Mouse (Mus musculus) forebrain, postnatal 0 days (tissue): Measurements from ENCODE around the gene Endog. TPM values are rescaled to one million over a fixed set of nuclear protein-coding genes. Genes with fewer than 3 reads are reported as not detected.

Source experiments
- ATAC-seq: fragments of 200-750 bp; cut with Nextera tagmentation; 2 replicates; pipeline ENCODE4 v1.8.0; 2017; ENCODE audit warnings: mild to moderate bottlenecking, moderate library complexity
- DNase-seq: peaks from one replicate; pipeline ENCODE4 v3.0.0-alpha.2; 2015
- H3K27ac ChIP-seq: fragments of 300-500 bp; sonication (generic); 2 replicates; pipeline ENCODE4 v1.5.1; 2014; ENCODE audit warnings: low read depth, mild to moderate bottlenecking, antibody characterized with exemption, low read length, moderate library complexity, mixed read lengths
- H3K27me3 ChIP-seq: fragments of 300-500 bp; sonication (generic); 2 replicates; pipeline ENCODE4 v1.6.1; 2014; ENCODE audit warnings: mild to moderate bottlenecking, low read length, mixed read lengths; ENCODE audit not compliant: insufficient read depth
- H3K36me3 ChIP-seq: fragments of 300-500 bp; sonication (generic); 2 replicates; pipeline ENCODE4 v1.6.1; 2014; ENCODE audit warnings: mild to moderate bottlenecking, moderate library complexity; ENCODE audit not compliant: insufficient read depth
- H3K4me1 ChIP-seq: fragments of 300-500 bp; sonication (generic); 2 replicates; pipeline ENCODE4 v1.6.1; 2014; ENCODE audit warnings: antibody characterized with exemption; ENCODE audit not compliant: insufficient read depth
- H3K4me2 ChIP-seq: fragments of 300-500 bp; sonication (generic); 2 replicates; pipeline ENCODE4 v1.6.1; 2014; ENCODE audit warnings: low read depth, mild to moderate bottlenecking, moderate library complexity
- H3K4me3 ChIP-seq: fragments of 300-500 bp; sonication (generic); 2 replicates; pipeline ENCODE4 v1.5.1; 2014; ENCODE audit warnings: low read depth, low read length, mixed read lengths
- H3K9ac ChIP-seq: fragments of 300-500 bp; sonication (generic); 2 replicates; pipeline ENCODE4 v1.6.1; 2014; ENCODE audit warnings: mild to moderate bottlenecking
- H3K9me3 ChIP-seq: fragments of 300-500 bp; sonication (generic); 2 replicates; pipeline ENCODE4 v1.6.1; 2016; ENCODE audit warnings: low read length
- CTCF ChIP-seq: sonication (generic); IDR thresholded peaks from 2 replicates; pipeline ENCODE4 v1.5.1; 2016; ENCODE audit warnings: antibody characterized with exemption, control low read depth, low read depth
- WGBS: fragments of 180-500 bp; shearing (Covaris S2); extraction: QIAGEN DNeasy Blood & Tissue Kit; methylation state at CpG from one replicate; pipeline ENCODE4 v1.1.7; 2014; 5-methylcytosine and 5-hydroxymethylcytosine counted together
- polyA plus RNA-seq: library from polyadenylated mRNA; unstranded; fragments of >200 nt; fragmentation: Nextera tagmentation; extraction: Ambion mirVana; gene quantifications from 2 replicates; pipeline ENCODE4 v1.2.1, GENCODE M21; 2015
- total RNA-seq: library from RNA; depleted of rRNA; stranded (reverse); fragments of >200 nt; gene quantifications from 2 replicates; pipeline ENCODE4 v1.2.3, GENCODE M21; 2014

The Endog gene
- total and polyA plus RNA-seq, 2 experiments from 2014 or later = 31.1 to 37.1 TPM

DNA sequence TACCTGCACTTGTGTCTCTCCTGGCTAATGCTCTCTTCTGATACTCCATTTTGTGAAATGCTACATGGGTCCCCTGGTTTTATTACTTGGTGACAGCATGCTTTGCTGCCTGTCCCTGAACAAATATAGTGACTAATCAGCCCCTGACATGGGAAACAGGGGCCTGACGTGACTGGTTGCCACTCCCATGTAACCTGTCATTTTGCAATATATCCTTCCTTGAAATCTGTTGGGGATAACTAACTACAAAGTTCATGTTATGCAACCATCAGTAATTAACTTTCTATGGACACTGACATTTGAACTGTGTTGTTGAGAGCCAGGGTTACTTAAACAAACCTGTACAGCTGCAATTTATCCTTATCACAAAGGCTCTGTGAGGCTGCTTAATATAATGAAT lies 28.7 kb downstream of the Endog start:
- H3K27ac ChIP-seq = no peak overlapping the region
- no peak overlapping the region for H3K4me2 ChIP-seq
- TF ChIP-seq CTCF = no peak
- no peaks in the 10 kb centered on the region for H3K9me3 ChIP-seq
- no peaks in the 10 kb centered on the region for H3K36me3 ChIP-seq
- H3K9ac ChIP-seq = no peak overlapping the region
- peaks cover 4% of the 10 kb centered on the region; the same call in 1 of the 2 replicates for H3K4me1 ChIP-seq
- DNase-seq = no peak
- no peak overlapping the region for H3K4me3 ChIP-seq
- no peak for ATAC-seq
- no peaks in the 10 kb centered on the region for H3K27me3 ChIP-seq
- WGBS = 83% methylated on average over 1 of the region's 1 CpGs

DNA sequence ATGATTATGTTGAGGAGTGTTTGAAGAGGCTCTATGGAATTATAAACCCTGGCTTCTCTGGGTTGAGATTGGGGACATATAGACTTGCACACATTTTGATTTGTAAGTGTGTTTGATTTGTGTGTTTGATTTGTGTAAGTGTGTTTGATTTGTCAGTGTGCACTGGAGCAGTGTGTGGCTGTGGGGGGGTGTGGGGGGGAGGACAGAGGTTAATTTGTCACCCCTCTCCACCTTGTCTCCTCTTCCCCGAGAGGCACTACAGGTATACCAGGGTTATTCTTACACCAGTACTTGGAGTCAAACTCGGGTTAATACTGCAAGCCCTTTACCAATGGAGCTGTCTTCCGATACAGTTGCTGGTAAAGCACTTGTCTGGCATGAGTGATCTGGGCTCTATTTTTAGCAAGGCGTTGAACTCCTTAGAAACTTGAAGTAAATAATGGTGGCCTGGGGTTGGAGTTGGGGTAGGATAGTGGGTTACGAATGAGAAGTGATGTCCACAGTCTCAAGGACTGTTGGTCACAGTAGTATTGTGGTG lies 29.2 kb downstream of the Endog start:
- DNase-seq = no peak
- no peak for TF ChIP-seq CTCF
- Histone ChIP-seq H3K9ac (no peak overlapping the region), H3K4me1 (peaks cover 4% of the 10 kb centered on the region; the same call in 1 of the 2 replicates), H3K9me3 (no peaks in the 10 kb centered on the region), H3K27me3 (no peaks in the 10 kb centered on the region), H3K36me3 (no peaks in the 10 kb centered on the region), H3K4me2 (no peak overlapping the region), H3K27ac (no peak overlapping the region), H3K4me3 (no peak overlapping the region)
- ATAC-seq = no peak
- WGBS = 81% methylated on average over 5 of the region's 5 CpGs

DNA sequence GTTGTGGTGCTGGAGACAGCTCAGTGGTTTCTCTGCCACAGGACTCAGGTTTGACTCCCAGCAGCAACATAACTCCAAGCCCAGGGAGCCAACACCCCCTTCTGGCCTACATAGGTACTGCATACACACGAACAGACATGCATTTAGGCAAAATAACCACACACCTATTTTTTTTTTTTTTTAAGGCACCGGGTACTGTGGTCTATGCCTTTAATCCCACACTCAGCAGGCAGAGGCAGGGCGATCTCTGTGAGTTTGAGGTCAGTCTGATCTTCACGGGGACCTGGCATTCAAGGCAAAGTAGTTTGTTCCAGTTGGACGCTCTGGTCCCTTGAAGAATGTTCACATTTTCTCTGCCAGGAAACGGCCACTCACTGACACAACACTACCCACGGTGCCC lies 32.1 kb downstream of the Endog start:
- TF ChIP-seq CTCF = peak; percentile 53
- Histone ChIP-seq H3K4me2 (no peak overlapping the region), H3K36me3 (no peaks in the 10 kb centered on the region), H3K4me3 (no peak overlapping the region), H3K9me3 (no peaks in the 10 kb centered on the region), H3K27ac (no peak overlapping the region), H3K27me3 (no peaks in the 10 kb centered on the region), H3K4me1 (peaks cover 8% of the 10 kb centered on the region; the same call in 1 of the 2 replicates), H3K9ac (no peak overlapping the region)
- 80% methylated on average over 7 of the region's 7 CpGs for WGBS
- ATAC-seq (no peak), DNase-seq (peak; percentile 10)

DNA sequence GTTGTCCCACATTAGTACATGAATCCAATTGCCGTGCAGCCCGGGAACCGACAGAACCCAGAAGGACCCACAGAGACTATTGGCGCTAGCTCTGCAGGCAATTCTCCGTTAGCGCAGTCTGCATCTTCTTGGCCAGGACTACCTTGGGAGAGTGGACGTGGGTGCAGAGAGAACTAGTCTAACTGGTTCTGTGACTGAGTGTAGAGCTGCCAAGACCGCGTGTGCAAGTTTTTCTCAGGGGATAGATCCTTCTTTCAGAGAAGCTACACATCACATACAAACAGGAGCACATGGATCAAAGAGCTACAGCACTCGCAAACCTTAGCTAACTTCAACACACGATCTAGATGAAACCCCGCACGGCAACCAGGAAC lies 33.9 kb downstream of the Endog start:
- no peak for TF ChIP-seq CTCF
- no peaks in the 10 kb centered on the region for H3K27me3 ChIP-seq
- peak overlapping the region; percentile 63 for H3K4me3 ChIP-seq
- WGBS = 2% methylated on average over 13 of the region's 13 CpGs
- no peaks in the 10 kb centered on the region for H3K36me3 ChIP-seq
- H3K27ac ChIP-seq = peak overlapping the region; percentile 78
- DNase-seq = no peak
- ATAC-seq = peak; percentile 50
- no peaks in the 10 kb centered on the region for H3K9me3 ChIP-seq
- peaks cover 8% of the 10 kb centered on the region; the same call in 1 of the 2 replicates for H3K4me1 ChIP-seq
- peak overlapping the region; percentile 62 for H3K9ac ChIP-seq
- peak overlapping the region; percentile 83 for H3K4me2 ChIP-seq

DNA sequence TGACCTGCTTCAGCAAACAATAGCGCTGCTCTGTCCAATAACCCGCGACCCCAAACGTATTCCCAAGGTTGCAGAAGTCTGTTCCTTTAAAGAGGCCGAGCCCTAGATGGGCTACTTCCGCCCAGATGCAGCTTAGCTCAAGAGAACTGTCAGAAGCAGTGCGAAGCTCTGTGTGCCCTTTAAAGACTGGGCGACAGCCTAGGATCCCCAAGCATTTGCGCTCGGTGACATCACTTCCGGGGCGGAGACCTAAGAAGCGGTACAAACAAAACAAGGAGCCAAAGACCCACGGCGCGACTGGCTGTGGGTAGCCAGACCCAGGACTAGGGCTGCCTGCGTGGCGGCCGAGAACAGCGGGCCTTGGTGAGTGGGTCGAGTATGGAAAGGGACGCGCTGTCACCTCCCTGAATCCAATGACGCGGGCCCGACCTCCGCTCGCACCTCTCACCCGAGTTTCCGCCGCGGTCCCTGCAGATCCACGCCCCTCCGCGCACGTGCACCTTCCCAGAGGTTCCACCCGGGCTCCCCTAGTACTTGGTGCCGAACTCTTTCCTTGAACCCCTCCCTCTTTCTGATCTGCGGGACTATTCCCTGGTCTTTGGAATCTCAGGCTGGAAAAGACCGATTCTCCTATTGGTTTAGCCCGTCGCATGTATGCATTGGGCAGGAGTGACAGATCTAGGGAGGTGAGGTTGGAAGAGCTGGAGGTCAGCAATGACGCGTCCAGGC lies 34.5 kb downstream of the Endog start, which contains the start of gene Kyat1:
Gene Kyat1, minus strand, starts transcription at position 219 of the 729 bp plus-strand sequence.
- Histone ChIP-seq H3K36me3 (no peaks in the 10 kb centered on the region), H3K4me1 (peaks cover 8% of the 10 kb centered on the region; the same call in 1 of the 2 replicates), H3K27me3 (no peaks in the 10 kb centered on the region), H3K4me2 (peak within 1 kb of the TSS; percentile 83), H3K9ac (peak within 1 kb of the TSS; percentile 62), H3K27ac (peak within 1 kb of the TSS; percentile 78), H3K9me3 (no peaks in the 10 kb centered on the region), H3K4me3 (peak within 1 kb of the TSS; percentile 63)
- no peak for TF ChIP-seq CTCF
- WGBS = under 1% methylated on average over 44 of the region's 44 CpGs
- DNase-seq = peak; percentile 95
- ATAC-seq = peak; percentile 99

DNA sequence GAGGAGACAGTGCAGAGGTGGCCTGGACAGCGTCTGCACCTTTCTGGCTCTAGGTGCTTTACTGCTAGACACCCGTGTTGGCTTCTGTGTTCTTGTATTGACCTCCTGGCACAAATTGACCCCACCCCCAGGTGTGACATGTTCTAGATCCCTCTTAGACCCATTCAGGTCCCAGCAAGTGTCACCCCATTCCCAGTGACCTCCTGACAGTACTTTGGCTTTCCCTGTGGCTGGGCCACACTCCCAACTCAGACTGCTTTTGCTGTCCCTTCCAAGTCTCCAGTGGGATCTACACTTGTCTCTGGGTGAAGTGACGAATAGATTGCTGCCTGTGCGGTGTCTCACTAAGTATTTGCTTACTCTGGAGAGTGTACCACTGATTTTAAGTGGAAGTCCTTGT lies 36.1 kb downstream of the Endog start:
- H3K4me3 ChIP-seq = no peak overlapping the region
- H3K4me1 ChIP-seq = peaks cover 8% of the 10 kb centered on the region; the same call in 1 of the 2 replicates
- no peak overlapping the region for H3K4me2 ChIP-seq
- no peaks in the 10 kb centered on the region for H3K9me3 ChIP-seq
- no peaks in the 10 kb centered on the region for H3K36me3 ChIP-seq
- H3K9ac ChIP-seq = no peak overlapping the region
- no peak for TF ChIP-seq CTCF
- no peak for ATAC-seq
- DNase-seq = no peak
- H3K27ac ChIP-seq = no peak overlapping the region
- WGBS = 86% methylated on average over 4 of the region's 4 CpGs
- H3K27me3 ChIP-seq = no peaks in the 10 kb centered on the region

DNA sequence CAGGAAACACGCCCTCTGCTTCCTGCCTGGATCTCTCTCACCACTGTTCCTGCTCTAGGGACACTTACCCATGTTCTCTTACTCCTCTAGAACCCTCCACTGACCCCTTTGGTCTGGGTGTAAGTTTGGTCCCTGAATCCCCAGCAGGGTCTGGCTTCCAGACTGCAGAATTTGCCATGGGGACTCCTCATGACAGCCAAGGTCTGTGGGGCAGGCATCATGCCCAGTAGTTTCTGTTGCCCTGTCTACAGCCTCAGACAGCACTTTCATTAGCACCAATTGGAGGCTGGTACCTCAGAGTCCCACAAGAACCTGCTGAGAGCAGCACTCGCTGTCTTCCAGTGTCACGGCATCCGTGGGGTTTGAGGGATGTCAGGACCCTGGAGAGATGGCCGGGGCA lies 36.6 kb downstream of the Endog start:
- Histone ChIP-seq H3K36me3 (no peaks in the 10 kb centered on the region), H3K4me3 (no peak overlapping the region), H3K27ac (no peak overlapping the region), H3K27me3 (no peaks in the 10 kb centered on the region), H3K4me1 (peaks cover 8% of the 10 kb centered on the region; the same call in 1 of the 2 replicates), H3K9ac (no peak overlapping the region), H3K4me2 (no peak overlapping the region), H3K9me3 (no peaks in the 10 kb centered on the region)
- 77% methylated on average over 5 of the region's 5 CpGs for WGBS
- TF ChIP-seq CTCF = no peak
- DNase-seq = no peak
- no peak for ATAC-seq
